Mouse (Mus musculus) liver, postnatal 0 days (tissue): Measurements from ENCODE around the gene Gpr82.

Source experiments
- CTCF ChIP-seq: sonication (generic); IDR thresholded peaks from 2 replicates; pipeline ENCODE4 v1.5.1; 2016; ENCODE audit warnings: antibody characterized with exemption, low read depth
- EP300 ChIP-seq: IDR thresholded peaks from 2 replicates; pipeline ENCODE4 v1.6.1; 2016; ENCODE audit warnings: antibody characterized with exemption, low read depth, mild to moderate bottlenecking

DNA sequence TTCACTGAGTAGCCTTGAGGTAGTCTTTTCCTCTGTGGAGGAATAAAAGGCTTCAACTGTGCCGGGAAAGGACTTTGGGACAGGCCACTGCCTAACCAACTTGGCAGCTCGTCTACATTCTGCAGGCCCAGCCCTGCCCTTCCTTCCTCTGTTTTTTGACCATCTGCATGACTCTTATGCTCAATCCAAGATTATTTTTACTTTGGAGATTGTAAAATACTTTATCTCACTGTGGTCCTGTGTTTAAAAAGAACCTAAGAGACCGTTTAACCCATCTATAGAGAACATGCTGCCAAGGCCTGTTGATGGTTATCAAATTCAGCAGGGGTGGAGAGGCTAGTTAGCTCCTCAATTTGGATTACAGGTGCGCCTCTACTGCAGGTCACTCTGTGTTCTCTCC, 39.7 kb upstream of the Gpr82 start:
- TF ChIP-seq CTCF: no peak
- TF ChIP-seq EP300: no peak
